Mouse (Mus musculus): Measurements from ENCODE around the gene Nr3c2. TPM values are rescaled to one million over a fixed set of nuclear protein-coding genes. Genes with fewer than 3 reads are reported as not detected.

Nr3c2 gene
- polyA plus RNA-seq, 1 experiment, result 1.2 TPM

DNA sequence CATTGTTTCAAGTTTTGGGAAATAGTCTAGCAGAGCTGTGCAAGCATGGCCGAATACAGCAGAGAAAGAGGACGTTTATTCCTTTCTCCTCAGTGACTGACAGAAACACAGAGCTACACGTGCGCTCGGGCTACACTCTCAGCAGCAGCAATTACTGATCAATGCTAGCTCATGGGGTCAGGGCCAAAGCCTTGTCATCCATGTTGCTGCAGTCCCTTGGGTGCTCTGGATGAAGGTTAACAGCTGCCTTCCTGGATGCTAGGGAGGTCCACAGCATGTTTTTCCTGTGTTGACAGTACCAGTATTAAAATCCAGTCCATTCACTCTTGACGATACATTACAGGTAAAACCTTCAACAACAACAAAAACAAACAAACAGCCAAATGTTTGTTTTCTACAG lies 113.4 kb downstream of the Nr3c2 start:
- H3K36me3 ChIP-seq (ENCODE audit: control insufficient read depth, insufficient read depth, low read length, poor library complexity, severe bottlenecking), result no peaks in the 10 kb centered on the region
- H3K4me1 ChIP-seq (ENCODE audit: control insufficient read depth, insufficient read depth, low read length), result no peaks in the 10 kb centered on the region
- H3K9me3 ChIP-seq (replicated peaks; ENCODE audit: control insufficient read depth, insufficient read depth, low read length, poor library complexity, severe bottlenecking), result no peaks in the 10 kb centered on the region
- no peak overlapping the region for H3K9ac ChIP-seq (ENCODE audit: low read depth, poor library complexity, severe bottlenecking)
- H3K27me3 ChIP-seq (ENCODE audit: control insufficient read depth, insufficient read depth, low read length, poor library complexity, severe bottlenecking), result no peaks in the 10 kb centered on the region
- no peak overlapping the region for H3K4me3 ChIP-seq (ENCODE audit: low read depth, low read length)
- H3K27ac ChIP-seq (ENCODE audit: insufficient read depth, low read length), result no peak overlapping the region
- TF ChIP-seq EP300 (IDR thresholded peaks at IDR 0.05; ENCODE audit: insufficient read depth, low read depth, low read length), result no peak
- TF ChIP-seq POLR2A (IDR thresholded peaks at IDR 0.05; ENCODE audit: insufficient read depth, low read length), result no peak
- TF ChIP-seq CTCF (IDR thresholded peaks at IDR 0.05; ENCODE audit: low read depth, low read length), result no peak

DNA sequence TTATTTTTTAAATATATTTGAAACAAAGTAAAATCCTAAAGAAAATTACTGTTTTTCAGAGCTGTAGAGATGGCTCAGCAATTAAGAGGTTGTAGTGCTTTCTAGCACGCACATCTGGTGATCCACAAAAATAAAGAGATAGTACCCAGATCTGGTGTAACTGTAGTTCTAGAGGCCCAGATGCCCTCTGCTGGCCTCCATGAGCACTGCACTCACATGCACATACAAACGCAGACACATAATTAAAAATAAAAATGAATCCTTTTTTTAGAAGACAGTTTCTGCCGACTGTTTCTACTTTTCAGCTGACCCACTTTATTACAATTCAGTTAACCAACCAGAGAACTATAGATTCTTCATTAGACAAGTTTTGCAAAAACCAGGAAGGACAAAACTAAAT lies 117.5 kb downstream of the Nr3c2 start:
- H3K27ac ChIP-seq (ENCODE audit: insufficient read depth, low read length), result no peak overlapping the region
- no peak overlapping the region for H3K4me3 ChIP-seq (ENCODE audit: low read depth, low read length)
- H3K9me3 ChIP-seq (replicated peaks; ENCODE audit: control insufficient read depth, insufficient read depth, low read length, poor library complexity, severe bottlenecking), result no peaks in the 10 kb centered on the region
- no peaks in the 10 kb centered on the region for H3K27me3 ChIP-seq (ENCODE audit: control insufficient read depth, insufficient read depth, low read length, poor library complexity, severe bottlenecking)
- no peak overlapping the region for H3K9ac ChIP-seq (ENCODE audit: low read depth, poor library complexity, severe bottlenecking)
- no peaks in the 10 kb centered on the region for H3K36me3 ChIP-seq (ENCODE audit: control insufficient read depth, insufficient read depth, low read length, poor library complexity, severe bottlenecking)
- H3K4me1 ChIP-seq (ENCODE audit: control insufficient read depth, insufficient read depth, low read length), result no peaks in the 10 kb centered on the region
- TF ChIP-seq POLR2A (IDR thresholded peaks at IDR 0.05; ENCODE audit: insufficient read depth, low read length), result no peak
- TF ChIP-seq EP300 (IDR thresholded peaks at IDR 0.05; ENCODE audit: insufficient read depth, low read depth, low read length), result no peak
- peak; percentile 24 for TF ChIP-seq CTCF (IDR thresholded peaks at IDR 0.05; ENCODE audit: low read depth, low read length)

GRCm38 (mm10) chr8:77023837-77024710 lies 124.8 kb downstream of the Nr3c2 start:
- no peak for TF ChIP-seq CTCF (IDR thresholded peaks at IDR 0.05; ENCODE audit: low read depth, low read length)
- no peak for TF ChIP-seq POLR2A (IDR thresholded peaks at IDR 0.05; ENCODE audit: insufficient read depth, low read length)
- TF ChIP-seq EP300 (IDR thresholded peaks at IDR 0.05; ENCODE audit: insufficient read depth, low read depth, low read length), result no peak
- Histone ChIP-seq H3K27me3 (ENCODE audit: control insufficient read depth, insufficient read depth, low read length, poor library complexity, severe bottlenecking) (no peaks in the 10 kb centered on the region), H3K9me3 (replicated peaks; ENCODE audit: control insufficient read depth, insufficient read depth, low read length, poor library complexity, severe bottlenecking) (no peaks in the 10 kb centered on the region), H3K4me1 (ENCODE audit: control insufficient read depth, insufficient read depth, low read length) (no peaks in the 10 kb centered on the region), H3K36me3 (ENCODE audit: control insufficient read depth, insufficient read depth, low read length, poor library complexity, severe bottlenecking) (no peaks in the 10 kb centered on the region), H3K4me3 (ENCODE audit: low read depth, low read length) (no peak overlapping the region), H3K9ac (ENCODE audit: low read depth, poor library complexity, severe bottlenecking) (no peak overlapping the region), H3K27ac (ENCODE audit: insufficient read depth, low read length) (no peak overlapping the region)

DNA sequence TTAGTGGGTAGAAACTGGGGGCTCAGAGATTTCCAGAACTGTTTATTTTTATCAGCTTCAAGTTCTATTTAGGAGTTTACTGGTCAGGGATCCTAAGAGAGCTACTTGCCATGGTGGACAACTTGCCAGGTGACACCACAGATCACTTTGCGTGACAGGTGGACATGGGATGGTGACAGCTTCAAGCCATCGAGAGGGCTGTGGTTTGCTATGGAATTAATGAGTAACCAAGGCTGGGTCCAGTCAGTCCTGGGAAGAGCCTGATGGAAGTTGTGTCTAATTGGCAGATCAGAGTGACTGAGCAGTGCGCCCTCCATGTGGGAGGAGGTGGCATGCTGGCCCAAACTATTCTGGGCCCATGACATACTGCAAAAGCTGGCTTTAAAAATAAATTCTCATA lies 132.0 kb downstream of the Nr3c2 start:
- Histone ChIP-seq H3K27me3 (ENCODE audit: control insufficient read depth, insufficient read depth, low read length, poor library complexity, severe bottlenecking) (0 out of 2 replicates have a peak, but pooled peaks cover 3% of the 10 kb centered on the region), H3K4me3 (ENCODE audit: low read depth, low read length) (no peak overlapping the region)

DNA sequence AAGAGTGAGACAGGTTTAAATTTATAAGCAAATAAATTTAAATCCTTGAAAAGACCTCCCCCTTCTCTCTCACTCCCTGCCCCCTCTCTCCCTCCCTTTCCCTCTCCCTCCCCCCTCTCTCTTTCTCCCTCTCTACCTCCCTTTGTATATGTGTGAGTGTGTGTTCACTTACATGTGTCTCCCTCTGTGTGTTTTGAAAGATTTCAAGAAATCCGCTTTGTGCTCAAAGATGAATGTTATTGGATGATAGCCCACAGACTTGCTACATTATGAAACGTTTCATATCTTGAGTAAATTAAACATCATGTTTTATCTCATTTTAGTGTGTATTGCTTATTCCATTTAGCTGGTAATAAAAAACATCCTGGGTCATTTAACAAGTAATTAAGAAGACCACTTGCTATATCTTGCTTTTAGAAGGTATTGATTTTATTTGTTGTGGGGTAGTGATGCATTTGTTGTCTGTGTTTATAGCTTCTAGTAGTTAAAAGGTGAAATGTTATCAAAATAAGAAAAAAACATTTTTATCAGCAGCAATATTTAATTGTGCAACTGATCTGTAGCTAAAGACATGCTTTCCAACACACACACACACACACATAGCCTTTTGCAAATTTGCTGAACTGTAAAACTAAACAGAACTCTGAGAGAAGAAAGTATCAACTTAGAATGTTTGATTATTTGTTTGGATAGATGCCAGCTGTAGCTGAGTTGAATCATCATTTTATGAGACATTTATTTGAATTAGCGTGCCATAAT lies 134.6 kb downstream of the Nr3c2 start:
- Histone ChIP-seq H3K4me1 (ENCODE audit: control insufficient read depth, insufficient read depth, low read length) (no peaks in the 10 kb centered on the region), H3K27me3 (ENCODE audit: control insufficient read depth, insufficient read depth, low read length, poor library complexity, severe bottlenecking) (0 out of 2 replicates have a peak, but pooled peaks cover 3% of the 10 kb centered on the region), H3K36me3 (ENCODE audit: control insufficient read depth, insufficient read depth, low read length, poor library complexity, severe bottlenecking) (no peaks in the 10 kb centered on the region), H3K4me3 (ENCODE audit: low read depth, low read length) (no peak overlapping the region), H3K27ac (ENCODE audit: insufficient read depth, low read length) (no peak overlapping the region), H3K9ac (ENCODE audit: low read depth, poor library complexity, severe bottlenecking) (no peak overlapping the region), H3K9me3 (replicated peaks; ENCODE audit: control insufficient read depth, insufficient read depth, low read length, poor library complexity, severe bottlenecking) (no peaks in the 10 kb centered on the region)
- TF ChIP-seq POLR2A (IDR thresholded peaks at IDR 0.05; ENCODE audit: insufficient read depth, low read length) (no peak), CTCF (IDR thresholded peaks at IDR 0.05; ENCODE audit: low read depth, low read length) (no peak), EP300 (IDR thresholded peaks at IDR 0.05; ENCODE audit: insufficient read depth, low read depth, low read length) (no peak)

More for the DNA sequence above, 132.0 kb downstream of the Nr3c2 start:
- Histone ChIP-seq H3K9ac (ENCODE audit: low read depth, poor library complexity, severe bottlenecking) (no peak overlapping the region), H3K27ac (ENCODE audit: insufficient read depth, low read length) (no peak overlapping the region), H3K9me3 (replicated peaks; ENCODE audit: control insufficient read depth, insufficient read depth, low read length, poor library complexity, severe bottlenecking) (no peaks in the 10 kb centered on the region), H3K4me1 (ENCODE audit: control insufficient read depth, insufficient read depth, low read length) (no peaks in the 10 kb centered on the region), H3K36me3 (ENCODE audit: control insufficient read depth, insufficient read depth, low read length, poor library complexity, severe bottlenecking) (no peaks in the 10 kb centered on the region)
- no peak for TF ChIP-seq POLR2A (IDR thresholded peaks at IDR 0.05; ENCODE audit: insufficient read depth, low read length)
- TF ChIP-seq CTCF (IDR thresholded peaks at IDR 0.05; ENCODE audit: low read depth, low read length), result no peak
- no peak for TF ChIP-seq EP300 (IDR thresholded peaks at IDR 0.05; ENCODE audit: insufficient read depth, low read depth, low read length)
